Mouse (Mus musculus) hematopoietic multipotent progenitor cell, adult 10-12 weeks (in vitro differentiated cells): ENCODE measurements around the gene Neurod6. TPM values are rescaled to one million over a fixed set of nuclear protein-coding genes. Genes with fewer than 3 reads are reported as not detected.

Source experiments
- polyA plus RNA-seq: library from polyadenylated mRNA; stranded (reverse); fragments of >175 nt; gene quantifications from 2 replicates; pipeline ENCODE4 v1.2.3, GENCODE M21; 2012; ENCODE audit warnings: low replicate concordance

The Neurod6 gene
- polyA plus RNA-seq, result not detected in 2 replicates

GRCm38 (mm10) chr6:55680974-55681373, at the start of gene Neurod6:
Gene Neurod6, minus strand, starts transcription at chr6:55681263.

Other genes with a start within 250 kb of the Neurod6 start
- gene Adcyap1r1, start 229.3 kb downstream of the Neurod6 start, polyA plus RNA-seq, result not detected in 2 replicates
- gene Itprid1, start 155.6 kb upstream of the Neurod6 start, polyA plus RNA-seq, result not detected in 2 replicates